Mouse (Mus musculus) forebrain, postnatal 0 days (tissue): ENCODE data around the gene Ikzf1. TPM values are rescaled to one million over a fixed set of nuclear protein-coding genes. Genes with fewer than 3 reads are reported as not detected.

Source experiments
- ATAC-seq: fragments of 200-750 bp; cut with Nextera tagmentation; 2 replicates; pipeline ENCODE4 v1.8.0; 2017; ENCODE audit warnings: mild to moderate bottlenecking, moderate library complexity
- DNase-seq: peaks from one replicate; pipeline ENCODE4 v3.0.0-alpha.2; 2015
- H3K27ac ChIP-seq: fragments of 300-500 bp; sonication (generic); 2 replicates; pipeline ENCODE4 v1.5.1; 2014; ENCODE audit warnings: low read depth, mild to moderate bottlenecking, antibody characterized with exemption, low read length, moderate library complexity, mixed read lengths
- H3K27me3 ChIP-seq: fragments of 300-500 bp; sonication (generic); 2 replicates; pipeline ENCODE4 v1.6.1; 2014; ENCODE audit warnings: mild to moderate bottlenecking, low read length, mixed read lengths; ENCODE audit not compliant: insufficient read depth
- H3K36me3 ChIP-seq: fragments of 300-500 bp; sonication (generic); 2 replicates; pipeline ENCODE4 v1.6.1; 2014; ENCODE audit warnings: mild to moderate bottlenecking, moderate library complexity; ENCODE audit not compliant: insufficient read depth
- H3K4me1 ChIP-seq: fragments of 300-500 bp; sonication (generic); 2 replicates; pipeline ENCODE4 v1.6.1; 2014; ENCODE audit warnings: antibody characterized with exemption; ENCODE audit not compliant: insufficient read depth
- H3K4me2 ChIP-seq: fragments of 300-500 bp; sonication (generic); 2 replicates; pipeline ENCODE4 v1.6.1; 2014; ENCODE audit warnings: low read depth, mild to moderate bottlenecking, moderate library complexity
- H3K4me3 ChIP-seq: fragments of 300-500 bp; sonication (generic); 2 replicates; pipeline ENCODE4 v1.5.1; 2014; ENCODE audit warnings: low read depth, low read length, mixed read lengths
- H3K9ac ChIP-seq: fragments of 300-500 bp; sonication (generic); 2 replicates; pipeline ENCODE4 v1.6.1; 2014; ENCODE audit warnings: mild to moderate bottlenecking
- H3K9me3 ChIP-seq: fragments of 300-500 bp; sonication (generic); 2 replicates; pipeline ENCODE4 v1.6.1; 2016; ENCODE audit warnings: low read length
- CTCF ChIP-seq: sonication (generic); IDR thresholded peaks from 2 replicates; pipeline ENCODE4 v1.5.1; 2016; ENCODE audit warnings: antibody characterized with exemption, control low read depth, low read depth
- whole genome bisulfite sequencing: fragments of 180-500 bp; shearing (Covaris S2); extraction: QIAGEN DNeasy Blood & Tissue Kit; methylation state at CpG from one replicate; pipeline ENCODE4 v1.1.7; 2014; 5-methylcytosine and 5-hydroxymethylcytosine counted together
- polyA plus RNA-seq: library from polyadenylated mRNA; unstranded; fragments of >200 nt; fragmentation: Nextera tagmentation; extraction: Ambion mirVana; gene quantifications from 2 replicates; pipeline ENCODE4 v1.2.1, GENCODE M21; 2015
- total RNA-seq: library from RNA; depleted of rRNA; stranded (reverse); fragments of >200 nt; gene quantifications from 2 replicates; pipeline ENCODE4 v1.2.3, GENCODE M21; 2014

The Ikzf1 gene
- total and polyA plus RNA-seq, 2 experiments from 2014 or later = 1.8 to 4.9 TPM

DNA sequence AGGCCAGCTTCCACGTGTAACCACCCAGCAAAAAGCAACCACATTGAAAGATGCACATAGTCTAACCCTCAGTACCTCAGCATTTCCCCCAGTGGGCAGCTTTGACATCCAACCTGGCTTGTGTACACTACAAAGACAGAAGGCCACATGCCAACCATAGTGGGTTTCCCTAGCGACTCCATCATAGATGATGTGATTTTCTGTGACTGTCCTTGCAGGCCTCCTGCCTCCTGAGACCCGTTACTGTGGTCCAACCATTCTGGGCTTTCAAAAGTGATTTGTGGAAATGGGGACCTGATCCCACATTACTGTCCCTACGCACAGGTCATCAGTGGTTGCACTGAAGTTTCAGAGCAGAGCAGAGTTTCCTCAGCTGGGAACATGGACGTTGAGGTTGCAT lies 90.1 kb downstream of the Ikzf1 start:
- H3K27ac ChIP-seq = no peak overlapping the region
- no peak overlapping the region for H3K4me3 ChIP-seq
- no peaks in the 10 kb centered on the region for H3K27me3 ChIP-seq
- no peaks in the 10 kb centered on the region for H3K4me1 ChIP-seq
- DNase-seq (no peak), ATAC-seq (no peak)
- no peak overlapping the region for H3K4me2 ChIP-seq
- no peaks in the 10 kb centered on the region for H3K9me3 ChIP-seq
- 92% methylated on average over 5 of the region's 5 CpGs for WGBS
- no peaks in the 10 kb centered on the region for H3K36me3 ChIP-seq
- no peak overlapping the region for H3K9ac ChIP-seq
- no peak for TF ChIP-seq CTCF

DNA sequence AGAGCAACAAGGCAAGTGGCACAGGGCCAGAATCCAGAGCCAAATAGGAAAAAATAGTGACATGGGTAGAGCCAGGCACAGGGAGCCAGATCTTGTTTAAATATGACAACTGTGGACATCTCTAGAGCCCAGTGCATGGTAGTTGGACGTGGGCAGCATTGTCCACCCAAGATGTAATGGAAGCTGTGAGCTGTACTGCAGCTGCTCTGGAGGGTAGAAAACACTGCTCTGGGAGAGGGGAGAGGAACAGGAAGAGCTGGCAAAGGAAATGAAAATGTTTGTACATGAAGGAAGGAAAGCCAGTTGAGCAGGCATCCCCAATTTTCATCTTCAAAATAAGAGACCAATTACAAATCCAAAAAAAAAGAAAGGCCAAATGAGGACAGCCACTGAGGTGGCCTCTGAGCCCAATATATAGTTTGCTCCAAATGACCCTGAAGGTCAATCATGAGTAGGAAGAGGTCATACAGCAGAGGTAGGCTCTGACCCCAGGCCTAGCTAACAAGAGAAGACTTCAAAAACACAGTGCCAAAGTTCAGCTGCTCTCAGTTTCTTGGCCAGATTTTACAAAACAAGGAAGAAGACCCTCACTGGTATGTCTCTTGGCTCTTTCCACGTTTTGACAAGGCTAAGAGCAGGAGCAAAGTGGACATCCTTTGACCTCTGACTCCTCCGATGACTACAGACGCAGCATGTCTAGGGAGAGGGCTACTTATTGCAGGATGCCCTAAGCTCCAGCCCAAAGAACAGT lies 91.4 kb downstream of the Ikzf1 start:
- Histone ChIP-seq H3K27ac (no peak overlapping the region), H3K36me3 (no peaks in the 10 kb centered on the region), H3K9ac (no peak overlapping the region), H3K4me1 (no peaks in the 10 kb centered on the region), H3K27me3 (no peaks in the 10 kb centered on the region), H3K4me2 (no peak overlapping the region), H3K9me3 (no peaks in the 10 kb centered on the region), H3K4me3 (no peak overlapping the region)
- ATAC-seq (no peak), DNase-seq (no peak)
- TF ChIP-seq CTCF = no peak
- WGBS = 74% methylated on average over 4 of the region's 4 CpGs

DNA sequence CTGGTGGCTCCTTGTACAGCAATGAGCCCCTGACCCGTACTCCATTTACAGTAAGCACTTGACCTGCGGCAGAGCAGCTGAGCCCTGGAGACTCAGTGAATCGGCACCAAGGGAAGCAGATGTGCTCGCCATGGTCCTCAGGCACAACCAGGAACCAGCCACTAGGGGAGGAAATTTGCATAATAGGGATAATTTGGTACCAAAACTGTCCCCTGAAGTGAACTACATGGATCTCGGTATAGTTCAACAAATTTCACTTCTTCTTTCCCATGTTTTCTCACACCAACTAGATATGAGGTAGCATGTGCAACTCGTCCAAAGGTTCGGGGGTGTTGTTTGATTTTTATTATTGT lies 92.0 kb downstream of the Ikzf1 start:
- H3K4me2 ChIP-seq = no peak overlapping the region
- no peak overlapping the region for H3K27ac ChIP-seq
- H3K9me3 ChIP-seq = no peaks in the 10 kb centered on the region
- no peaks in the 10 kb centered on the region for H3K36me3 ChIP-seq
- no peaks in the 10 kb centered on the region for H3K4me1 ChIP-seq
- H3K4me3 ChIP-seq = no peak overlapping the region
- WGBS = 88% methylated on average over 7 of the region's 7 CpGs
- ATAC-seq (no peak), DNase-seq (no peak)
- H3K27me3 ChIP-seq = no peaks in the 10 kb centered on the region
- TF ChIP-seq CTCF = no peak
- no peak overlapping the region for H3K9ac ChIP-seq

DNA sequence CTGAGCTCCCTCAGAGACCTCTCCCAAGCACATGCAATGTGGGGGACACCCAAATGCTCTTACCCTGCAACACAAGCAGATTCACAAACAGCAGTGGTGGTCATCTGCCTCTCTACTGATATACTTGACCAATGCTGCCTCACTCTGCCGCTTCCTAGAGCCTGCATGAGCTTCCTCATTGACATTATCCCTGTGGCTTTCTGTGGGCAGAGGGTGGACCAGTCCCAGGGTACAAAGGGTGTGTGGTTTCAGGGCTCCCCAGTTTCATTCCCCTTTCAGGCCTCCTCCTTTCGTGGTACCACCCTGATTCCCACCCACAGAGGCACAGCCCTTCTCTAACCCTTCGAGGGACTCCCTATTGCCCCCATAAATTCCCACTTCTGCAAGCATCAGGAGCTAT lies 92.4 kb downstream of the Ikzf1 start:
- DNase-seq = no peak
- Histone ChIP-seq H3K27me3 (no peaks in the 10 kb centered on the region), H3K4me2 (no peak overlapping the region), H3K36me3 (no peaks in the 10 kb centered on the region), H3K4me1 (no peaks in the 10 kb centered on the region), H3K27ac (no peak overlapping the region), H3K4me3 (no peak overlapping the region), H3K9me3 (no peaks in the 10 kb centered on the region), H3K9ac (no peak overlapping the region)
- TF ChIP-seq CTCF = no peak
- 79% methylated on average over 3 of the region's 3 CpGs for WGBS
- no peak for ATAC-seq

DNA sequence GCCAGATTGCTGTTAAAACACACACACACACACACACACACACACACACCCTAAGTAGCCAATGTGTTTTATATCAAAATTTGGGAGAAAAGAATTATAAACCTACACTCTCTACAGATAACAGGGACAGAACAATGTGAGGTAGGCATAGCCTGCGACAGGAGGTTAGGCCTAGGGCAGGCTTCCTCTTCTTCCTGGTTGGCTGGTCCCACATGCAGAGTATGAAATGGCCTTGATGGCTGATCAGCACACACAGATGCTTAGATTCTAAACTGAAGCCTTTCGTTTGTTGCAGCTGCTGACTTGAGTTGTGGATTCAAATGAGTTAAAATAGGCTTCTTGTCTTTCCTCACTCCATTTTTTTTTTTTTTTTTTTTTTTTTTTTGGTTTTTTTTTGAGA lies 93.0 kb downstream of the Ikzf1 start:
- ATAC-seq (no peak), DNase-seq (no peak)
- H3K9me3 ChIP-seq = no peaks in the 10 kb centered on the region
- H3K9ac ChIP-seq = no peak overlapping the region
- no peaks in the 10 kb centered on the region for H3K27me3 ChIP-seq
- 91% methylated on average over 2 of the region's 2 CpGs for WGBS
- TF ChIP-seq CTCF = no peak
- no peak overlapping the region for H3K4me3 ChIP-seq
- H3K4me2 ChIP-seq = no peak overlapping the region
- H3K27ac ChIP-seq = no peak overlapping the region
- no peaks in the 10 kb centered on the region for H3K4me1 ChIP-seq
- H3K36me3 ChIP-seq = no peaks in the 10 kb centered on the region

DNA sequence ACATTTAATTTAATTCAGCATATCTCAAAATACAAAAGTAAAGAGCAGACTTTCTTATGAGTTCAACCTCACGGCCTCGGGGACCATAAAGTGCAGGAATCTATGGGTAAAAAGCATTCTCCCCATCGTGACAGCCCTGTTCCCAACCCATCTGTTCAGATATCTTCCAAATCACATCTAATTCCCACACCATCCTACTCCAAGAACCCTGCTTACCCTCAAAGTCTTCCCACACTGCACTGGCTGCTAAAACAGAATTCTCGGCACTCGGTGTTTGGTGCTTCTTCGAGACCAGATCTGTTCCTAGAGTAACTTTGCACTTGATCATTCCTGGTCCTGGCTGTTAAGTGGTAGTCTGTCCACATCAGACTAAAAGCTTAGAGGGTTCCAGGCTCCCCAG lies 93.5 kb downstream of the Ikzf1 start:
- no peaks in the 10 kb centered on the region for H3K4me1 ChIP-seq
- H3K4me2 ChIP-seq = no peak overlapping the region
- no peaks in the 10 kb centered on the region for H3K9me3 ChIP-seq
- no peaks in the 10 kb centered on the region for H3K36me3 ChIP-seq
- H3K9ac ChIP-seq = no peak overlapping the region
- DNase-seq = no peak
- 92% methylated on average over 6 of the region's 6 CpGs for WGBS
- H3K27ac ChIP-seq = no peak overlapping the region
- no peak overlapping the region for H3K4me3 ChIP-seq
- TF ChIP-seq CTCF = no peak
- ATAC-seq = no peak
- no peaks in the 10 kb centered on the region for H3K27me3 ChIP-seq

DNA sequence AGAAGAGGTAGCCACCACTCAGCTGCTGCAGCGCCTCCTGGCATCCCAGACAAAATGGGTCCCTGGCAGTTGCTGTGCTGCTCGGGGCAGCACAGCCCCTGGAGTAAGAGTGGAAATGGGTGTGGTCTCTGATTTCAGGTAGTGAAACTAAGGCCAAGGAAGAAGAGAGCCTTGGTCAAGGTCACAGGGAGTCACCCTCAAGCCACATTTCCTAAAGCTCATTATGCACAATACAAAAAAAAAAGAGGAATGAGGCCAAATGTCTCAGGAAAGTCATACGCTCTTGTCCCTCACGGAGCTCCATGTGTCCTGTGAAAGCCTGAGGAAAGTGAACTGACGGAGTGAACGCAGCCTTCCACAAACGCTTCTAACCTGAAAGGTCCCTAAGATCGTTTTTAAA lies 96.9 kb downstream of the Ikzf1 start:
- Histone ChIP-seq H3K27ac (no peak overlapping the region), H3K4me3 (no peak overlapping the region), H3K9ac (no peak overlapping the region), H3K36me3 (no peaks in the 10 kb centered on the region), H3K9me3 (no peaks in the 10 kb centered on the region), H3K4me1 (no peaks in the 10 kb centered on the region), H3K27me3 (no peaks in the 10 kb centered on the region), H3K4me2 (no peak overlapping the region)
- TF ChIP-seq CTCF = no peak
- no peak for DNase-seq
- 88% methylated on average over 8 of the region's 8 CpGs for WGBS
- no peak for ATAC-seq
